Mouse (Mus musculus): ENCODE data around the gene Olfr91.

GRCm38 (mm10) chr17:37063063-37063462, 35.0 kb downstream of the Olfr91 start:
- TF ChIP-seq GATA1 (IDR thresholded peaks at IDR 0.05; ENCODE audit: borderline replicate concordance, low read length): no peak
- TF ChIP-seq FLI1 (IDR thresholded peaks at IDR 0.05; ENCODE audit: low read length): no peak

Measured in megakaryocyte, embryonic 14.5 days (primary cell).